Mouse (Mus musculus) liver, adult 2 months (tissue): ENCODE measurements around the gene Adck2. TPM values are rescaled to one million over a fixed set of nuclear protein-coding genes. Genes with fewer than 3 reads are reported as not detected.

Experiments
- DNase-seq: peaks from one replicate; pipeline ENCODE4 v3.0.0-alpha.2; 2011; ENCODE audit warnings: low read depth, low spot score; ENCODE audit errors: extremely low read depth
- H3K27ac ChIP-seq: fragments of 200-500 bp; replicated peaks from 2 replicates; pipeline ENCODE4 v1.5.1; 2012; ENCODE audit warnings: low read depth, mild to moderate bottlenecking, control low read depth, inconsistent platforms, low read length; ENCODE audit not compliant: insufficient read depth
- H3K27me3 ChIP-seq: fragments of 200-500 bp; 2 replicates; pipeline ENCODE4 v1.6.1; 2012; ENCODE audit warnings: mild to moderate bottlenecking, moderate library complexity, low read length, inconsistent platforms; ENCODE audit not compliant: control insufficient read depth, insufficient read depth
- H3K36me3 ChIP-seq: fragments of 200-500 bp; 2 replicates; pipeline ENCODE4 v1.6.1; 2012; ENCODE audit warnings: low read length, inconsistent platforms; ENCODE audit not compliant: control insufficient read depth, insufficient read depth
- H3K4me1 ChIP-seq: fragments of 200-500 bp; 2 replicates; pipeline ENCODE4 v1.6.1; 2011; ENCODE audit warnings: low read length; ENCODE audit not compliant: control insufficient read depth, insufficient read depth
- H3K4me3 ChIP-seq: fragments of 200-500 bp; 2 replicates; pipeline ENCODE4 v1.5.1; 2011; ENCODE audit warnings: low read depth, mild to moderate bottlenecking, control low read depth, low read length, moderate library complexity; ENCODE audit not compliant: insufficient read depth
- H3K79me2 ChIP-seq: fragments of 200-500 bp; 2 replicates; pipeline ENCODE4 v1.6.1; 2012; ENCODE audit warnings: inconsistent platforms, mild to moderate bottlenecking, low read length, moderate library complexity; ENCODE audit not compliant: control insufficient read depth, insufficient read depth
- H3K9ac ChIP-seq: fragments of 200-500 bp; 2 replicates; pipeline ENCODE4 v1.6.1; 2012; ENCODE audit warnings: low read depth, mild to moderate bottlenecking, control low read depth, inconsistent platforms, low read length
- CTCF ChIP-seq: fragments of 200-500 bp; IDR thresholded peaks from 2 replicates; pipeline ENCODE4 v1.5.1; 2011; ENCODE audit warnings: low read depth, low read length, control low read depth
- POLR2A ChIP-seq: fragments of 200-500 bp; IDR thresholded peaks from 2 replicates; pipeline ENCODE4 v1.6.1; 2011; ENCODE audit warnings: low read length, control low read depth; ENCODE audit not compliant: insufficient read depth; ENCODE audit errors: extremely low read depth
- WGBS: fragments of 180-500 bp; shearing (Covaris S2); methylation state at CpG from one replicate; pipeline ENCODE4 v1.1.7; 2018; 5-methylcytosine and 5-hydroxymethylcytosine counted together
- polyA plus RNA-seq: library from polyadenylated mRNA; depleted of rRNA; stranded (reverse); fragments of >200 nt; gene quantifications from 2 replicates; pipeline ENCODE4 v1.2.3, GENCODE M21; 2012
- total RNA-seq: library from RNA; depleted of rRNA; stranded (reverse); fragments of >200 nt; gene quantifications from 2 replicates; pipeline ENCODE4 v1.2.3, GENCODE M21; 2014

Gene Adck2
- total and polyA plus RNA-seq, 2 experiments, result 4.4 to 5.1 TPM

DNA sequence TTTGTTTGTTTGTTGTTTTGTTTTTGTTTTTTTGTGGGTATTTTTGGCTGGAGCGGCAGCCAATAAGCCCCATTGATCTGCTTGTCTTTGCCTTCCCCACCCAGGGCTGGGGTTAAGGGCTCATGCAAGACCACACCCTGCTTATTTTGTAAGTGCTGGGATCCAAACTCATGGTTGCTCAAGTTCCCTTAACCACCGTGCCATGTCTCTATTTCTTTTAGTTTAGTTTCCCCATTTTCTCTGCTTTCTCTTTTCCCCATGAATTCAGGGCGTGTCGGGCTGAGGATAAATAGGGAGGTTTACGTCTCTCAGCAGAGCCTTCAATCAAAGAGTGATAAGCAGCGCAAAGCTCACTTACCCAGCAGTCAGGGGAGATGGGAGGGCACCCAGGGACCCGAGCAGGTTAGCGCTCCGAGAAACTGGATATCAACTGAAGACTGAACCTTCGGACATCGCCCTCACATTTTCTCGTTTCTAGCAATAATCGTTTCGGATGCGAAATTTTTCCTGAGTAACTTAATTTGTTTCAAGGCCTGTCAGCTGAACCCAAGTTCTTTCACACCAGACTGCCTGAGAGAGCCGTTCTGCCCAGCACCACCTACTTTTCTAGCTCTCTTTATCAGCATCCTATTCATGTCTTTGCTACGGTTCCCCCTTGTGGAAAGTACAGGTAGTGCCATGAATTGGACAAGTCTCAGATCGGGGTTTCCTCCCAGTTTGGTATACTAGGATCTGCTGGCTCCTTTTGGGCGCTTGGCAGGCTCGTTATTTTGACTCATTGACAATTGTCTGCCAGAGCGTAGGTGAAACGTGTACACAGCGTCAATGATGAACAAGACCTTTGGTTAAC, 11.3 kb upstream of the Adck2 start:
- no peak overlapping the region for H3K4me3 ChIP-seq
- TF ChIP-seq POLR2A (no peak), CTCF (peak; percentile 25)
- no peaks in the 10 kb centered on the region for H3K79me2 ChIP-seq
- DNase-seq, result peak; percentile 78
- no peaks in the 10 kb centered on the region for H3K4me1 ChIP-seq
- H3K9ac ChIP-seq, result no peak overlapping the region
- H3K27me3 ChIP-seq, result peaks cover 6% of the 10 kb centered on the region; the same call in 1 of the 2 replicates
- no peak overlapping the region for H3K27ac ChIP-seq
- WGBS, result 14% methylated on average over 23 of the region's 23 CpGs
- H3K36me3 ChIP-seq, result no peaks in the 10 kb centered on the region

DNA sequence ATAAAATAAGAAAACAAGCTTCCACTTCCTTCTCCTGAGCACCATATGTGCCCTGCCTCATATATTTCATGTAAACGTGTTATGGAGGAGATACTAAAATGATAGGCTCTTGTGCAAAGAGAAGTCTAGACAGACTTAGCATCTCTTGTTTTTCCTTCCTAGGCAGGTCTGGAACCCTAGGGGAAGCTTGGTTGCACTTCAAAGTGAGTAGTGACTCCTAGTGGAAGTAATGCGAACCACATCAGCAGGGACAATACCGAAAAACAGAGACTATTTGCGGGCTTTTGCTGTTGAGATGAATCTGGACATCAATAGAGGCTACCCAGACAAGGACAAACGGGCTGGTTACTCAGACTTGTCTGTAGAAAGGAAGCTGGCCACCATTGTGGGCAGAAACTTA, 6.1 kb upstream of the Adck2 start:
- H3K4me3 ChIP-seq, result no peak overlapping the region
- 20% methylated on average over 5 of the region's 5 CpGs for WGBS
- peak; percentile 45 for DNase-seq
- no peak overlapping the region for H3K9ac ChIP-seq
- H3K36me3 ChIP-seq, result no peaks in the 10 kb centered on the region
- no peak overlapping the region for H3K27ac ChIP-seq
- peak; percentile 22; the same call in 1 of the 2 replicates for TF ChIP-seq CTCF
- TF ChIP-seq POLR2A, result no peak
- no peaks in the 10 kb centered on the region for H3K79me2 ChIP-seq
- H3K4me1 ChIP-seq, result no peaks in the 10 kb centered on the region
- no peaks in the 10 kb centered on the region for H3K27me3 ChIP-seq

DNA sequence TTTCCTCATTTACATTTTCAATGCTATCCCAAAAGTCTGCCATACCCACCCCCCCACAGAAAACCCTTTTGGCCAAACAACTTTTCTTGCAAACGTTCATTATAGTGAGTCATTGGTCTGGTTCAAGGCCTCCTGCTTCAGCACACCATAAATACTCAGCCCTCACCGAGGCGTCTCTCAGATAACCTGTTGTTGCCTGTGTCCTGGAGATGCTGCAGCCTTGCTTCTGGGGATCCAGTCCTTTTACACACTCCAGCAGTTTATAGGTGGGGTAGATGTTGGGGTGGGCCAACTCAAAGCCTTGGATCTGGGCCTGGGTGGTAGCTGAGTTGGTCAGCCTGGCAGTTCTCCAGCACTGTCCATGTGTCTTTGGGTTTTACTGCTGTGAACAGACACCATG, 3.2 kb upstream of the Adck2 start:
- peaks cover 8% of the 10 kb centered on the region for H3K4me1 ChIP-seq
- H3K4me3 ChIP-seq, result no peak overlapping the region
- no peaks in the 10 kb centered on the region for H3K27me3 ChIP-seq
- 60% methylated on average over 3 of the region's 3 CpGs for whole genome bisulfite sequencing
- no peaks in the 10 kb centered on the region for H3K79me2 ChIP-seq
- H3K27ac ChIP-seq, result no peak overlapping the region
- no peak for DNase-seq
- TF ChIP-seq POLR2A, result no peak
- TF ChIP-seq CTCF, result no peak
- no peaks in the 10 kb centered on the region for H3K36me3 ChIP-seq
- H3K9ac ChIP-seq, result no peak overlapping the region

DNA sequence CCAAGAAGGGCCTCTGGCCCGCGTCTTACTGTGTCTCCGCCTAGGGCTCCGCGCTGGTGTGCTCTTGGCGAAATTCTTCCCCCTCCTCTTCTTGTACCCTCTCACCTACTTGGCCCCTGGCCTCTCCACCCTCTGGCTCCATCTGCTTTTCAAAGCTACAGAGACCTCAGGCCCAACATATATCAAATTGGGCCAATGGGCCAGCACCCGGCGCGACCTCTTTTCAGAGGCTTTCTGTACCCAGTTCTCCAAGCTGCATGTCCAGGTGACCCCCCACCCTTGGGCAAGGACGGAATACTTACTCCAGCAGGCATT, 839 bp downstream of the Adck2 start:
- no peaks in the 10 kb centered on the region for H3K27me3 ChIP-seq
- no peak for DNase-seq
- peak overlapping the region; percentile 67 for H3K4me3 ChIP-seq
- WGBS, result 14% methylated on average over 10 of the region's 10 CpGs
- H3K27ac ChIP-seq, result peak overlapping the region; percentile 64; the same call in 1 of the 2 replicates
- H3K79me2 ChIP-seq, result no peaks in the 10 kb centered on the region; the same call in 1 of the 2 replicates
- TF ChIP-seq POLR2A (no peak), CTCF (no peak)
- H3K4me1 ChIP-seq, result peaks cover 8% of the 10 kb centered on the region
- peaks cover 13% of the 10 kb centered on the region; the same call in 1 of the 2 replicates for H3K36me3 ChIP-seq
- peak overlapping the region; percentile 78 for H3K9ac ChIP-seq

DNA sequence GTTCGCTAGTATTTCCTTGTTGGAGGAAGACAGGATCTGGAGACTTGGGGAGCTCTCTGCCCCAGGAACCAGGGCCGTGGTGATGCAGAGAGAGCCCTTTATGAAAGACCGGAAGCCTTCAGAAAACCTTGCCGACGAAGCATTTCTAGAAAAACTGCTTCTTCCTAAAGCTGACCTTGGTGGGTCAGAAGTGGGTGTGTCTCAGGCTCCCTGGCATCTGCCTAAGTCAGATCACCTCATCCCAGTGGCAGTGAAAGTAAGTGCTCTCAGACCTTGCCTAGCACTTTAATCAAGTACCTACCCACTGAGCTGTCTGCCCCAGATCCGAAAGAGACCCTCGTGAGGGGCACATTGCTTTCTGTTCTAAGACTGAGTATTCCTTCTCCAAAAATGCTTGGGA, 1.3 kb downstream of the Adck2 start:
- Histone ChIP-seq H3K79me2 (no peaks in the 10 kb centered on the region; the same call in 1 of the 2 replicates), H3K4me1 (peaks cover 8% of the 10 kb centered on the region), H3K27me3 (no peaks in the 10 kb centered on the region), H3K4me3 (no peak overlapping the region; the same call in 1 of the 2 replicates), H3K27ac (no peak overlapping the region), H3K36me3 (peaks cover 15% of the 10 kb centered on the region; the same call in 1 of the 2 replicates), H3K9ac (no peak overlapping the region)
- TF ChIP-seq POLR2A, result no peak
- no peak for TF ChIP-seq CTCF
- 83% methylated on average over 7 of the region's 7 CpGs for WGBS
- DNase-seq, result no peak

DNA sequence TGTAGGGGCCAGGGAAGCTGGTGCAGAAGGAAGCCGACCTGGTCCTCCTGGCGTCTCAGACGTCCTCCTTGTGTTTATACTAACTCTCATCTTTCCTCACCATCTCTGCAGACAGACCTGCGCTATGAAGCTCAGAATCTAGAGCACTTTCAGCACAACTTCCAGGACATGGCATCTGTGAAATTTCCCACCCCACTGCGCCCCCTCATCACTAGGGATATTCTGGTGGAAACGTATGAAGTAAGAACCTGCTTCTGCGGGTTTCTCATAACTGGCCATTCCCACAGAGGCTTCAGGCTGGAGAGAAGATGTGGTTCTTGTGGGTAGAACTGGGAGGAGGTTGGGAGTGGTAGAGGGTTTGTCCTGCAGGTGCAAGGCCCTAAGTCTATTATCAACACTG, 5.9 kb downstream of the Adck2 start:
- WGBS, result 95% methylated on average over 7 of the region's 7 CpGs

More for the DNA sequence above, 5.9 kb downstream of the Adck2 start:
- Histone ChIP-seq H3K36me3 (peaks cover 36% of the 10 kb centered on the region), H3K27ac (no peak overlapping the region), H3K4me3 (no peak overlapping the region), H3K4me1 (peaks cover 6% of the 10 kb centered on the region), H3K9ac (no peak overlapping the region), H3K79me2 (no peaks in the 10 kb centered on the region; the same call in 1 of the 2 replicates), H3K27me3 (no peaks in the 10 kb centered on the region)
- DNase-seq, result no peak
- TF ChIP-seq POLR2A, result no peak
- no peak for TF ChIP-seq CTCF
